Mouse (Mus musculus): ENCODE measurements around the gene Akap14.

Gene Akap14

GRCm38 (mm10) chrX:37103826-37104225 lies 64.8 kb downstream of the Akap14 start:
- DNase-seq (ENCODE audit: low spot score) = no peak

All from urinary bladder, postnatal 10 days (tissue).